Mouse (Mus musculus): ENCODE results near the gene Sgsm2.

Gene Sgsm2

DNA sequence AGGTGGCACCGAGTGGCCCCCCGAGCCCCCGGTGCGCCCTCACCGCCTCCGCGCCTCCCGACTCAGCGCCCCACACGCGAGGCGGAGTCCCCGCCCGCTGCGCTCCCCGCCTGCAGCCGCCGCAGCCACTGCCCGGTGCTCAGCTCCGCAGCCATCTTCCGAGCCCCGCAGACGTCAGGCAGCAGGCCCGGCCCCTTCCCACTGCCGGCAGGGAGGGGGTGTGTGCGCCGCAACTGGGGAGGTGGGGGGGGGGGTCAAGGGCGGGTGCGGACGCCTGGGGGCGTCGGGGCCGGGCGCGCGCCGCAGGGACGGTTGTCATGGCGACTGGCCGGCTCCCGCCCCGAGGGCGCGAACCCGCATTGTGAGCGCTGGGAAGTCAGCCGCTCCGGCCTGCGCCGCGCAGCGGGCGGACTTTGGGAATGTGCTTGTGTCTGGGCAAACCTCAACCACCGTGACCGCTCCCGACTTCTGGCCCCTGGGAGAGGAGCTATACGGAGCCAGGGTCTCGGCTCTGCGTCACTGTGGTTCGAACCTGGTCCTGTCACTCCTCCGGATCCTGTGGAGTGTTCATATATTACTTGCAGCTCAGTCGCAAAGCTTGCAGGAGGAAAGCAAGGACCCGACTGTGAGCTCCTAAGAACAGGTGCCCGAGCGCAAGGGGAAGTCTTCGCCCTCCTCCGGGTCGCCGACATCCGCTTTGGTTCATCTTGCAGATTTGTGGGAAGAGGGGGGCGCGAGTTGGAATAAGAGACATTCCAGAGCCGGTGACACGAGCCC lies at the start of gene Sgsm2:
TSS of gene Sgsm2 (minus strand) at position 160 of the 777 bp plus-strand sequence.
- in situ Hi-C loops (cut with MboI, MseI) = loop anchor here (25.0 kb wide), 1 partner anchor 990 kb away; no protein-coding TSS in a partner anchor

DNA sequence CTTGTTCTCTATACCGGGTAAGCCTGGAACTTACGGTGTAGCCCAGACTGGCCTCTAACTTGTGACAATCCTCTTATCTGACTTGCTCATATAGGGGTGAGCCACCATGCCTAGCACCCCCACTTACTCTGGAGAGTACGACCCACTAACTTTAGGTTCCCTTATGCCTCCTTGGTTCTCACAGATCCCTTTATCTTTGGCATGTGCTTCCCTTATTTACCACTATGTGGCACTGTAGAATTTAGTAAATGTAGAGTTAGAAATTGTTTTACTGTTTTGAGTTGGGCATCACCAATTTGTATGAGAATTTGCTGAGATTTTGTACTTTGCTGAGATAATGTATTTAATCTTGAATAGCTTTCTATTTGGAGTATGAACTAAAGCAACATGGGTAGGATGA lies 49.5 kb upstream of the Sgsm2 start:
- in situ Hi-C loops (cut with MboI, MseI) = no loop called here

DNA sequence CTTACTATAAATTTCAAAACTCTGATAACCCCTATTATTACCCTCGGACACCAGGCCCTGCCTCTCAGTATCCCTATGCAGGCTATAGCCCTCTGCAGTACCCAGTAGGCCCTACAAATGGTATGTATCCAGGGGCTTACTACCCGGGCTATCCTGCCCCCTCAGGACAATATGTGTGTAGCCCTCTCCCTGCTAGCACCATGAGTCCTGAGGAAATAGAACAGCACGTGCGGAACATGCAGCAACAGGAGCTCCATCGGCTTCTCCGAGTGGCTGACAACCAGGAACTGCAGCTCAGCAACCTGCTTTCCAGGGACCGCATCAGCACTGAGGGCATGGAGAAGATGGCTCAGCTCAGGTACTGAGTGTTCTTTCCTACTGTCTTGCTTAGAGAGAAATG lies 33.5 kb upstream of the Sgsm2 start:
- in situ Hi-C loops (cut with MboI, MseI) = no loop called here

DNA sequence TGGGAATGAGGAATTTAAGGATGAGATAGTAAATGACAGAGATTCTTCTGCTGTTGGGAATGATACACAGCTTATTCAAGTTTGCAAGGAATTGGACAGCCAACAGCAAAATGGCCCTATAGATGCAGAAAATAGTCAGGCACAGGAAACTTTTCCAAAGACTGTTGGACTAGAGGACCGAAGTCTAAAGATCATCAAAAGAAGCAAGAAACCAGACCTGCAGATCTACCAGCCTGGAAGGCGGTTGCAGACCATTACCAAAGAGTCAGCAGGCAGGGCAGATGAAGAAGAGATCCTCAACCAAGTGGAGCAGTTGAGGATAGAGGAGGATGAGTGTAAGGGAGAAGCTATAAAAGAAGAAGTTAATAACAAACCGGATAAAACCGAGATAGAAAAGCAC lies 32.3 kb upstream of the Sgsm2 start:
- in situ Hi-C loops (cut with MboI, MseI) = no loop called here

DNA sequence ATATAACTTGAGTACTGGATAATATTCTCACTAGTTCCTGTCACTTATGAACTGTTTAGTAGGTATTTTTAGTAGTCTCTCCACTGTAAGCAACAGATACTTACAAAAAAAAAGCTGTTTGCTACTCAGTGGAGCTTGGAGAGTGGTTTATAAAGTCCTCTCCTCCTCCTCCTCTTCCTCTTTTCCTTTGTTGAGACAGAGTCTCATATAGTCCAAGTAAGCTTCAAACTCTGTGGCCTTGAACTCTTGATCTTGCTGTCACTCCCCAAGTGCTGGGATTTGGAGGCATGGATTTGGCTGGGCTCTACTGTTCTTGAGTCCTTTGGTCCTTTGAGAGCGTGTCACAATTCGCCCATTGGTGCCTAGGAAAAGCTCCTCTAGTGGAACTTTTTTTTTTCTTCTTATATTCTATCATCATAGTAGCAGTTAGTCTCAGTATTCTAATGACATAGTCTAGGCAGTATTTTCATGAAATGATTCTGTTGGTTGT lies 30.4 kb upstream of the Sgsm2 start:
- in situ Hi-C loops (cut with MboI, MseI) = no loop called here

DNA sequence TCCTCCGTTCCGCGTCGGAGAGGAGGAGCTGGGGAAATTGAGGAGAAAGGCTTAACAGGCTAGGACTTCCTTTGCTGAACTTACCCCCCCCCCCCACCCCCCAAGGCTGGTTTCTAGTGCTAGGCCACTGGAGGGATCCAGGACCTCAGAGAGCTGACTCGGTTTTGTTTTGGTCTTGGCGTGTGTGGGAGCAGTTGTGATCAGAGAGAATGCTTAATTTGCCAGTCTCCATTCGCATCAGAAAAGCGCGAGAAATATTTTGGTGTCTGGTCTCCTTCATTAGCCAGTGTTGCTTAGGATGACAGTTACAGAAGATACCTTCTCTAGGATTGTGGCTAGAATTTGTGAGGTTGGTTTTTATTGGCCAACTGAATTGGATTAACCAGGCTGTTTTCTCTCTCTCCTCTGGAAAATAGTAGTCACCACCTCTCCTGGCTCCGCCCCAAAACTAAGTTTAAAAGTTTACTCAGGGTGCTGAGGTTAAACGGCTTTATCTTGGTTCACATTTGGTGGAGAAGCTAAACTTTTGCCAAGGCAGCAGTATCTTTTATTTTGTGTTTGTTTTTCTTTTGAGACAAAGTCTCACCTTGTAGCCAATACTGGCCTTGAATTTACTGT lies 29.6 kb upstream of the Sgsm2 start:
- in situ Hi-C loops (cut with MboI, MseI) = no loop called here

DNA sequence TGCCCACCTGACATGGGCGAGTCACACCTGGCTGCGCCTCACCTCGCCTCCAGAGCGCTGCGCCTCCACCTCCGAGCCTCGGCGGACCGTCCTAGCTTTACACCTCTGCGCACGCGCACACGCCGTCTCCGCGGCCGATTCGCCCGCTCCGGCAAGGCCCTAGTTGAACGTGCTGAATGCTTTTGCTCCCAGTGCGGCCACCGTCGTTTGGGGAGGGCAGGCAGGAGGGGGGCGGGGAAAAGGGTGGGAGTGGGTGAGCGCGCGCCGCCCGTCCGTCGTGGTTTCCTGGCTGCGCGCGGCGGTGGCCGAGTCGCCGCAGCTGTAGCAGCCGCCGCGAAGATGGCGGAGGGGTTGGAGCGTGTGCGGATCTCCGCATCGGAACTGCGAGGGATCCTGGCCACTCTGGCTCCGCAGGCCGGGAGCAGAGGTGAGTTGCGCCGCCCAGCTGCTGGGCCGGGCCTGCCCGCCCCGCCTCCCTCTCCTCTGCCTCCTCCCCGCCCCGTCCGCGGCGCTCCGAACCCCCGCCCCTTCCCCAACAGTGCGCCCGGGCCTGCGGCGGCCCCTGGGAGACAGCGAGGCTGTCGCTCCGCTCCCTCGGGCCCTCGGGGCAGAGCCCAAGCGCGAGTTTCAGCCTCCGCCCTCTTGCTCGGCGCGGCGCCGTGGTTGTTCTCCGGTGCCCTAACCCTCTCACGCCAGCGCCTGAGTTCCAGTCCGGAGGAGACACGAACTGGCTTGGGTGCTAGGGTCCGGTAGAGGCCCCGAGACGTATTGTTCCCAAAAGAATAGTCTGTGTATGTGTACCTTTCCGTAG lies 28.9 kb upstream of the Sgsm2 start, which contains the start of the genes Smg6 and Srr:
TSS of gene Smg6 (plus strand) at position 247 of the 811 bp plus-strand sequence.
TSS of gene Srr (minus strand) at position 372 of the 811 bp plus-strand sequence.
- in situ Hi-C loops (cut with MboI, MseI) = no loop called here

DNA sequence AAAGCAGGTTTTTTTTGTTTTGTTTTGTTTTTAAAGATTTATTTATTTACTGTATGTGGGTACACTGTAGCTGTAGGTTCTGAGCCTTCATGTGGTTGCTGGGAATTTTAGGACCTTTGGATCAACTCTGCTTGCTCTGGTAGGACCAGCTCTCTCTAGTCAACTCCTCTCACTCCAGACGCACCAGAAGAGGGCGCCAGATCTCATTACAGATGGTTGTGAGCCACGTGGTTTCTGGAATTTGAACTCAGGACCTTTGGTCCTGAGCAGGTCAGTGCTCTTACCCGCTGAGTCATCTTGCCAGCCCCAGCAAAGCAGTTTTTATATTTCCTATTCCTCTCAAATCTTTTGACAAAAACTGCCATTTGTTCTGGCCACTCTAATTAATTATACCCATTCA lies 27.3 kb upstream of the Sgsm2 start:
- in situ Hi-C loops (cut with MboI, MseI) = no loop called here

DNA sequence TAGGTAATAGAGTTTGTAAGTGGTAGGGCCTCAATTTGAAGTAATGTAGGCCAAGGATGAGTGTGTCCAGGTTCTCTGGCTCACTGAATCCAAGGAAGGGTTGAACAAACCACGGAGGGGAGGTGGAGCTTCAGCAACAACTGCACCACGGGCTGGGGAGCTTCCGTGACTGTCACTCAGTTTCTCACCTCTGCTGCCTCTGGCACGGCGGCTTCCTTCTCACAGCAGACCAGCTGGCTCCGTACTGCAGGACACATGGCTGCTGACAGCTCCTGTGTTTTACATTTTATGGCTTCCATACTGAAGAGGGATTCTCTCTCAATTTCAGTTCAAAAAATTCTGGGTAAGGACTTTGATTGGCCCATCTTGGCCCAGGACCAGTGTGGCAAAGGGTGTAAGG lies 22.4 kb upstream of the Sgsm2 start:
- in situ Hi-C loops (cut with MboI, MseI) = no loop called here

DNA sequence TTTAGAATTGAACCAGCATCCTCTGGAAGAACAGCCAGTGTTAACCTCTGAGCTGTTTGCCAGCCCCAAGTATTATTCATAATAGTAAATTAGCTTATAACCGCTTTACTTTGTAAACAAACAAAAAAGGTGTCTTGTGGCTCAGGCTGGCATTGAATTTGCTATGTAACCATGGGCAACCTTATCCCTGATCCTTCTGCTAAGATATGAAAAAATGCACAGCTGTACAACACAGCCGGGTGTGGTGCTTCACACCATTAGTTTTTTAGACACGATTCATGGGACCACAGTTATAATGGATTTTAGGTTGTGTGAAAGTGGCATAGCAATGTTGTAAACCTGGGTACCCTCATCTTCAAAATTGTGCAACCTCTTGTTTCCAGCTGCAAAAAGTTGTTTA lies 15.6 kb upstream of the Sgsm2 start:
- in situ Hi-C loops (cut with MboI, MseI) = no loop called here

DNA sequence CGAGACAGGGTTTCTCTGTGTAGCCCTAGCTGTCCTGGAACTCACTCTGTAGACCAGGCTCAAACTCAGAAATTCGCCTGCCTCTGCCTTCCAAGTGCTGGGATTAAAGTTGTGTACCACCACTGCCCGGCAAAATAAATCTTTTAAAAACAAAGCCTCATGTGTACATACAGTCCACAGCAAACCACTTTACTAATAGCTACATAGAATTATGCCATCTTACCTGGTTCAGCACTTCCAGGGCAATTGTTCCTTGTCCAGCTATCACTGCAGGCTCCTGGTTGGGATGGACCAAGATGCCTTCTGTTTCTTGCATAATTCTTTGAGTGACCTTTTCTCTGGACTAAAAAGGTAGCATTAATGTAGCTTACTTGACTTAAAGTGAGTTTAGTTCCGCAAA lies 13.1 kb upstream of the Sgsm2 start:
- in situ Hi-C loops (cut with MboI, MseI) = no loop called here

DNA sequence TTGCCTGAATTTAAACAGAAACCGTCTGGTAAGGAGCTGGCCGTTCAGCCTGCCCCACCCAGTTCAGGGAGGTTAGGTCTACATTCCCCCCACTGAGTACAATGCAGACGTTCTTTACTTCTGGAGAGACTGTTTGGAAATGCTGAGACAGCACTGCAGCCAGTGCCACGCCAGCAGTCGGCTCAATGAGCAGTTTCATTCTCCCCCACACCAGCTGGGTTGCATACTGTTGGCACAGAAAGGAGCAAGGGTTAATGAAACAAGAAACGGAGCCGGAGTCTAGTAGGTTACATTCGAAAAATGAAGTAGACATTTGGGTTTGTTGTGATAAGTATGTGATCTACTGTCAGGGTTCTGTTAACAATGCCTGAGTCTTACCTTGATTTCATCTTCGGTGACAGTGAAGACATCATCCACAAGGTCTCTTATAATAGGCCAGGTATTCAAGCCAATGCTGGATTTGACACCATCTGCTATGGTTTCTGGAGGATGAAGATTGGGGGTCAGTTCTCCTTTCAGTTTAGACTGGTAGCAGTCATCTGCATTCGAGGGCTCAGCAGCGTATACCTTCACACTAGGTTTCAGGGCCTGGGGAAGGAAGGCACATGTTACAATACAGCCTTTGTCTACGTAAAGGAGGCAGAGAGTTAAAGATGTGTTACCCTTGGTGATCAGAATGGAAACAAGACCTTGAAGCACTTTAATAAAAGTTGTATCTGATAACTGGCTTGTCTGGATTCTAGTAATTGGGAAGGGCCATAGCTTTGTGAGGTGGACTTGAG lies 11.9 kb upstream of the Sgsm2 start:
- in situ Hi-C loops (cut with MboI, MseI) = no loop called here

DNA sequence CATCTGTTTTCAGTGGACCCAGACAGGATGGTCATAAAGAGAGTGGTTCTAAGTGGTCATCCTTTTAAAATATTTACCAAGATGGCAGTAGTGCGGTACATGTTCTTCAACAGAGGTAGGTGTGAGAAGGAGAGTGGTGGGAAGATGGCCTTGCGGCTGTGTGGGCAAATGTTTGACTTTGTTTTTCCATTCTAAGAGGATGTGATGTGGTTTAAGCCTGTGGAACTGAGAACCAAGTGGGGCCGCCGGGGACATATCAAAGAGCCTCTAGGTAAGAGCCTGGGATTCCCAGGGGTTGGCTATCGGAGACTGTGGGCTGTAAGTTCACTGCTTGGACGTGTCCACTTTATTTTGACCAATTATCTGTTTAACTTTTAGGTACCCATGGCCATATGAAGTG lies 11.0 kb upstream of the Sgsm2 start:
- in situ Hi-C loops (cut with MboI, MseI) = no loop called here

DNA sequence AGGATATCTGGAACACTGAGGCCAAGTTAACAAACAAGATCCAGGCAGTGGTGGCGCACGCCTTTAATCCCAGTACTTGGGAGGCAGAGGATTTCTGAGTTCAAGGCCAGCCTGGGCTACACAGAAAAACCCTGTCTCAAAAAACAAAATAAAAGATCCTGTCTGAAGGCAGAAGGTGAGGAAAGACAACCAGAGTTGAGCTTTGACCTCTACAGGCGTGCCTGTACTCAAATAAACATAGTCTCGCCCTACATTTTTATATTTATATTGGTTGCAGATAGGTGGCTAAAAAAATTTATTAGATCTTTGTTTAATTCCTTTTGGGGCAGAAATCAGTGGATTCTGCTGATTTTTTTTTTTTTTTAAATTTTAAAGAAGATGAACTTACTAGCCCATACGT lies 5.6 kb upstream of the Sgsm2 start:
- in situ Hi-C loops (cut with MboI, MseI) = no loop called here

DNA sequence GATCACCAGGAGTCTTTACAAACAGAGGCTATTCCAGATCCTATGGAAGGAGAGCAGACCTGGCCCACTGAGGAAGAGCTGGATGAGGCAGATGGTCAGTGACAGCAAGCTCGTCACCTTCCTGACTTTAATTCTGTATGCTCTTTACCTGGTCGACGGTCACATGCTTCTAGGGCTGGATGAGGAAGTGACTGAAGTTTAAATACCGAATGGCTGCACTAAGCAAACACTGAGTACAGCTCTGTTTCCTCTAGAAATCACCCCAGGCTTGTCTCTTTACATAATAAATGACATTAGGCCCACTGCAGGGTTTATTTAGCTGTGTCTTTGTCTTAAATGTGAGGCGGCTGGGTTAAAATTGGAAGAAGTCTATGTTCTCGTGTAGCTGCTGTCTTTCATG lies 4.7 kb upstream of the Sgsm2 start:
- in situ Hi-C loops (cut with MboI, MseI) = no loop called here

DNA sequence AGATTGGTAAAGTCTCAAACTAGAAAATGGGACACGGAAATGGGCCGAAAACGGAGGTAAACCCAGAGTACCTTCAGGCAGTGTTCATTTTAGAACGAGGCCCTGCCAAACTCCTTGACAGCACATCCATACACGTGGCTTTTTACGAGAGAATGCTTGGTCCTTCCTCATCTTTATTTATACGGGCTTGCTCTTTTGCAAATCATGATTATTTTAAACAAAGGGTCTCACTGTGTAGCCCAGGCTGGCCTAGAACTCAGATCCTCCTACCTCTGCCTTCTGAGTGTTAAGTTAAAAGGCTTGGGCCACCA lies 1.6 kb upstream of the Sgsm2 start:
- in situ Hi-C loops (cut with MboI, MseI) = loop anchor here (25.0 kb wide), 1 partner anchor 989 kb away; no protein-coding TSS in a partner anchor

DNA sequence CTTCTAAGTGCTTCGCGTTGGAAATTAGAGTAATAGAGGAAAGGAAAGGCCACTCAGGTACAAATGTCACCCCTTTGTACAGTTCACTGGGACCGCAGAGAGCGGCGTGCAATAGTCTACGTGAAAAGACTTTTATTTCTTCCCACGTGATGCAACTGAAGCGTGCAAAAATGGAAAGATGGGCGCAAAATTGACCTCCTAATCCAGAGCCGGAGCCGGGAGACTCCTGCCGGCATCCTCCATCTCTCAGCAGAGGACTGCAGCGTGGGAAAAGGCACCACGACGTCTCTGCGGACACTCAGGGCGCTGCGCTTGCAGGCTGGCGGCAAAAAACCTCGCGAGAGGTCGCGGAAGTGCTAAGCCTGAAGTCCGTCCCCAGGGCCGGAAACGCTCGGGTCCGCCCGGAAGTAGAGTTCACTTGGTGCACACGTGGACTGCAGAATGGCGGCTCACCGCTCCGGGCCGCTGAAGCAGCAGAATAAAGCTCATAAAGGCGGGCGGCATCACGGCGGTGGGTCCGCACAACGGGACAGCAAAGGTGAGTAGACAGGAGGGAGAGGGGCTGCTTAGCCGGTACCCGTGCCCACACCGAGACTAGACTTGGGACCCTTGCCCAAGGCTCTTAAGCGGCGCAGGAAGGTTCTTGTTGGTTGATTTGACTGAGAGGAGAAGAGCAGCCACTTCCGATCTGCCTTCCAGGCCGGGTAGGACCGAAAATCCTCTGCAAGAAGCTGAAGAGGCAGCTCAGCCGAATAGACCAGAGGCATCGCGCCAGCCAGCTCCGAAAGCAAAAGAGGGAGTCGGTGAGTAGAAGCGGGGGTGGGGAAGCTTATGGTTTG lies 1.0 kb upstream of the Sgsm2 start, which contains the start of gene Tsr1:
TSS of gene Tsr1 (plus strand) at position 394 of the 839 bp plus-strand sequence.
- in situ Hi-C loops (cut with MboI, MseI) = loop anchor here (25.0 kb wide), 1 partner anchor 989 kb away; no protein-coding TSS in a partner anchor

DNA sequence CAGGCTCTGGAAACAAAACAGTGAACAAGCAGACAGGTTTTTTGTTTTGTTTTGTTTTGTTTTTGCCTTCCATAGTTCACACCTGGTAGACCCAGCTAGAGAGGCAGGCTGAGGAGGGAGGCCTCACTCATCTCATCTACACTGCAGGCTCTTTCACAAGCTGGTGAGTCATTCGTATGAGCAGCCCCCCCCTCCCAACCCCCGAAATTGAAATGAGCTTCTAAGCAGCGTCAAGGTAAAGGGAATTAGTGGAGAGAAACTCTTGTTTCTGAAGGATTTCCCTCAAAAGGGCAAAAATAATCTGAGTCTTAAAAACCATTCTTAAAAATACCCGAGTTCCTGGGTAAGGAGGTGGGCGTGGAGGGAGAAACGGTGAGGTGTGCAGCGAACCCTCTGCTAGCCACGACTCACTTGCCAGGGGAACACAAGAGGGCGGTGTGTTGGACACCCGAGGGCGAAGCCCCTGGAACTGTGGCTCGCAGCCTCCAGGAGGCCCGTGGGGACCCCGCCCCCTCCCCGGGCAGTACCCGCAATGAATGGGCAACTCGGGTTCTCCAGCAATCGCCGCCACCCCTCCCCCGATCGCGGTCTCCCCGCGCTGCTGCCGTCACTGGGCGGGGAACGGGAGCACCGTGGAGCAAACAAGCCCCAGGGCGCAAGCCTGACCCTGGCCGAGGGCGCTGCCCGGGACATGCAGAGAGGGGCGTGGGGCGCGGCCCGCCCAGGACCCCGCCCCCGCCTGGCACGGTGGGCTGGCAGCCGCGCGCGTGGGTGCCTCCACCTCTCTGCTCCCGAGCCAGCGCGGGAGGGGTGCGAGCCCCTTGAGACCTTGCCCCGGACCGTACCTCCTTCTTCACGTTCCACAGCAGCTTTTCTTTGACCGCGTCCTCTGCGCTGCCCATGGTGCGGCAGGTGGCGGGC lies 620 bp downstream of the Sgsm2 start:
- in situ Hi-C loops (cut with MboI, MseI) = loop anchor here (25.0 kb wide), 1 partner anchor 991 kb away; no protein-coding TSS in a partner anchor

DNA sequence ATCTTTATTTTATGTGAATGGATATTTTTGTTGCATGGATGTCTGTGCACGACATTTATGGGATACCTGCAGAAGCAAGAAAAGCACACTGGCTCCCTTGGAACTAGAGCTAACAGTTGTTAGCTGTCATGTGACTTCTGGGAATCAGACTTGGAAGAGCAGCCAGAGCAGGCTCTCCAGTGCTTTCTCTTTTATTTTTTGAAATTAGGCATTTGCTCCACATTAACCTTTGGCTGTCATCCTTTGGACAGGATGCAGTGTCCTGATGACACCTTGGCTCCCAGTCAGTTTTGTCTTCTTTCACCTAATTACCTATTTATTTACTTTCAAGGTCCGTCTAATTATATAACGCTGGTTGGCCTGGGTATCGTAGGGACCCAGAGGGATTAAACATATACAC lies 2.2 kb downstream of the Sgsm2 start:
- in situ Hi-C loops (cut with MboI, MseI) = loop anchor here (25.0 kb wide), 1 partner anchor 993 kb away; no protein-coding TSS in a partner anchor

Measured in T-helper 1 cell (primary cell).